Comparison of ENCODE assay signal across 20 mouse cellular contexts in the genomic region with DNA sequence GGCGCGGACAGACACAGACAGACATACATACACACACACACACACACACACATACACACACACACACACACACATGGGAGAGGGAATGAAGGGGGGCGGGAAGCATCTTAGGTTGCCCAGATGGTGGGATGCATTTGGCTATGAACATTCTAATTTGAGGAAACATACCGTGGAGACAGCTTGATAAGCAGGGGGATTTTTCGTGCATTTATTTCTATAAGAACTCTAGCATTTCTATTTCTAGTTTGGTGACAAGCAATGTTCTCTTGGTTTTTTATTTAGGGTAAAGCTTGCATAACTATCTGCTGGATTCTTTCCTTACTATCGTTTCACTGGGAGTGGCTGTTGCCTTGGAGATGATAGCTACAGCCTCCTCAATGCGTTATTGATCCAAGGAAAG.
A peak's percentile ranks its signal among the peaks of the same experiment; 100 is the strongest.
DNase-seq lines count a peak whose midpoint lies in the region; ATAC-seq and TF ChIP-seq lines count a peak whose summit lies in the region.
"Had no signal": no experiment of that assay in that cellular context is flagged by ENCODE, and none has a peak within 500 bp of the region (broad histone marks: within the 10 kb centered on the region; RNA-seq: fewer than 3 reads in every experiment).

No protein-coding gene starts in this region.

- no peaks in the 10 kb centered on the region for H3K36me3 ChIP-seq in forebrain, embryonic 13.5 days (ENCODE audit: poor library complexity, severe bottlenecking)
- H3K36me3 ChIP-seq in forebrain, embryonic 14.5 days (ENCODE audit: control insufficient read depth, insufficient read depth, low read length) = no peaks in the 10 kb centered on the region
- H3K36me3 ChIP-seq: embryonic facial prominence, embryonic 10.5 days; G1E; heart, embryonic 10.5 days; hindbrain, embryonic 13.5 days had no signal

- H3K4me2 ChIP-seq in forebrain, embryonic 13.5 days = no peak overlapping the region
- no peak overlapping the region for H3K4me2 ChIP-seq in forebrain, embryonic 14.5 days (ENCODE audit: low read length)
- H3K4me2 ChIP-seq: hindbrain, embryonic 13.5 days had no signal

- WGBS in forebrain, embryonic 13.5 days = 88% methylated on average over 7 of the region's 7 CpGs
- 77% methylated on average over 7 of the region's 7 CpGs for WGBS in forebrain, embryonic 14.5 days

- no peak overlapping the region for H3K27ac ChIP-seq in forebrain, embryonic 13.5 days
- H3K27ac ChIP-seq in forebrain, embryonic 14.5 days (ENCODE audit: low read depth, low read length) = no peak overlapping the region
- peak overlapping the region; percentile 57 for H3K27ac ChIP-seq in gastrocnemius, adult 2 months
- peak overlapping the region; percentile 82 for H3K27ac ChIP-seq in left cerebral cortex, adult 2 months
- H3K27ac ChIP-seq: hindbrain, embryonic 13.5 days; hindbrain, postnatal 0 days had no signal

- intact Hi-C loops in gastrocnemius, adult 2 months (cut with DNase I) = loop anchor here (5.0 to 10.0 kb wide), 2 partner anchors 64 to 266 kb away; no protein-coding TSS in a partner anchor
- intact Hi-C loops in left cerebral cortex, adult 2 months (cut with DNase I) = loop anchor here (1.0 kb wide), 2 partner anchors 16 to 141 kb away; no protein-coding TSS in a partner anchor
- intact Hi-C loops in left cerebral cortex, postnatal 10 days (cut with DNase I) = no loop called here

- no peak overlapping the region for H3K9ac ChIP-seq in forebrain, embryonic 13.5 days
- H3K9ac ChIP-seq in forebrain, embryonic 14.5 days (ENCODE audit: low read length) = no peak overlapping the region
- H3K9ac ChIP-seq: hindbrain, embryonic 13.5 days had no signal

- peak; percentile 36; the same call in 1 of the 2 replicates for ATAC-seq in forebrain, embryonic 13.5 days
- ATAC-seq in forebrain, embryonic 14.5 days = no peak
- ATAC-seq: CD4-positive, CD25-positive, alpha-beta regulatory T cell, adult 4 months; hindbrain, postnatal 0 days had no signal

- no peak for DNase-seq in forebrain, embryonic 14.5 days (ENCODE audit: low spot score)
- DNase-seq in gastrocnemius, adult 2 months = no peak
- no peak for DNase-seq in gastrocnemius, postnatal 4 days (ENCODE audit: low spot score in 2 of 2)
- no peak for DNase-seq in left cerebral cortex, adult 2 months (ENCODE audit: extremely low spot score in 1 of 2, low spot score in 2 of 2)
- no peak for DNase-seq in left cerebral cortex, postnatal 10 days (ENCODE audit: extremely low spot score in 1 of 2, low spot score in 2 of 2)
- no peak for DNase-seq in cerebellum, postnatal 25 days
- DNase-seq: adrenal gland, adult 8-10 months; adrenal gland, postnatal 36 days; B cell, adult 2 months; cerebellum, adult 11-12 months; cerebellum, adult 9-10 months; cerebellum, postnatal 36 days; kidney, adult 11 months had no signal

- no peak overlapping the region for H3K4me3 ChIP-seq in forebrain, embryonic 13.5 days
- no peak overlapping the region for H3K4me3 ChIP-seq in forebrain, embryonic 14.5 days (ENCODE audit: low read depth, low read length)
- no peak overlapping the region for H3K4me3 ChIP-seq in gastrocnemius, adult 2 months
- peak overlapping the region; percentile 27 for H3K4me3 ChIP-seq in left cerebral cortex, adult 2 months
- H3K4me3 ChIP-seq: embryonic facial prominence, embryonic 10.5 days; heart, embryonic 10.5 days; hindbrain, embryonic 13.5 days had no signal

- no peaks in the 10 kb centered on the region for H3K4me1 ChIP-seq in forebrain, embryonic 13.5 days
- H3K4me1 ChIP-seq in forebrain, embryonic 14.5 days (ENCODE audit: control insufficient read depth, insufficient read depth, low read length) = no peaks in the 10 kb centered on the region
- H3K4me1 ChIP-seq: hindbrain, embryonic 13.5 days had no signal

- no peaks in the 10 kb centered on the region for H3K9me3 ChIP-seq in forebrain, embryonic 13.5 days (replicated peaks)
- H3K9me3 ChIP-seq in forebrain, embryonic 14.5 days (replicated peaks; ENCODE audit: control insufficient read depth, low read length) = no peaks in the 10 kb centered on the region
- H3K9me3 ChIP-seq: embryonic facial prominence, embryonic 10.5 days; G1E; heart, embryonic 10.5 days; hindbrain, embryonic 13.5 days had no signal

- H3K27me3 ChIP-seq in forebrain, embryonic 13.5 days = no peaks in the 10 kb centered on the region
- no peaks in the 10 kb centered on the region for H3K27me3 ChIP-seq in forebrain, embryonic 14.5 days (replicated peaks; ENCODE audit: control insufficient read depth, insufficient read depth, low read length)
- H3K27me3 ChIP-seq: hindbrain, embryonic 13.5 days had no signal

- TF ChIP-seq CTCF in gastrocnemius, adult 2 months (IDR thresholded peaks at IDR 0.05) = no peak
- no peak for TF ChIP-seq CTCF in left cerebral cortex, adult 2 months (IDR thresholded peaks at IDR 0.05)

Comparison
In these comparisons a context has a peak if more than half of its experiments do, and no peak if none do; other contexts are left out.
1. H3K27ac ChIP-seq: peak in gastrocnemius, adult 2 months (single experiment) and left cerebral cortex, adult 2 months (single experiment); none in forebrain, embryonic 13.5 days (single experiment) and forebrain, embryonic 14.5 days (single experiment).